Mouse (Mus musculus) lung, postnatal 25 days (tissue): ENCODE measurements around the gene Lcn3.
"Not testable (repeated sequence)": the region's sequence is repeated elsewhere in the genome, so short reads cannot be mapped to it uniquely, and the experiment has no call there.

ENCODE experiments used
- DNase-seq: peaks from one replicate; pipeline ENCODE4 v3.0.0; 2022; ENCODE audit warnings: low spot score

Lcn3 gene

DNA sequence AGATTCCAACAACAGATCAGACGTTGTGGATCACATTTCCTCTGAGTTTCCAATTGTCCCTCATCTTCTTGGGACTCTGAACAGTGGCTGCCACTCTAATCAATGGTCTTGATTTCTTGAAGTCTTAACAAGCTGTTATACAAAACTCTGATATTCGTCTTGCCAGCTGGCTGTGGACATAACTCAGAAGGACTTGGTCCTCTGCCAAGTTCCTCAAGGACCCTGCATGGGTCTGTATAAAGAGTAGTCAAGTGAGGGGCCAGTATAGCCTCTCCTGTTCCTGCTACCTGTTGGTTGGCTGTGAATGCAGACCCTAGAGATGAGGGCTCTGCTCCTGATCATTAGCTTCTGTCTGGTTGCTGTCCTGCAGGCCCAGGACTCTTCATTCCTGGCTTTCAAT is at the start of gene Lcn3:
Gene Lcn3 (plus strand): TSS at position 301 of the 400 bp plus-strand sequence.
- DNase-seq, result no peak

GRCm38 (mm10) chr2:25717222-25717621 is 48.1 kb upstream of the Lcn3 start:
- no peak for DNase-seq

DNA sequence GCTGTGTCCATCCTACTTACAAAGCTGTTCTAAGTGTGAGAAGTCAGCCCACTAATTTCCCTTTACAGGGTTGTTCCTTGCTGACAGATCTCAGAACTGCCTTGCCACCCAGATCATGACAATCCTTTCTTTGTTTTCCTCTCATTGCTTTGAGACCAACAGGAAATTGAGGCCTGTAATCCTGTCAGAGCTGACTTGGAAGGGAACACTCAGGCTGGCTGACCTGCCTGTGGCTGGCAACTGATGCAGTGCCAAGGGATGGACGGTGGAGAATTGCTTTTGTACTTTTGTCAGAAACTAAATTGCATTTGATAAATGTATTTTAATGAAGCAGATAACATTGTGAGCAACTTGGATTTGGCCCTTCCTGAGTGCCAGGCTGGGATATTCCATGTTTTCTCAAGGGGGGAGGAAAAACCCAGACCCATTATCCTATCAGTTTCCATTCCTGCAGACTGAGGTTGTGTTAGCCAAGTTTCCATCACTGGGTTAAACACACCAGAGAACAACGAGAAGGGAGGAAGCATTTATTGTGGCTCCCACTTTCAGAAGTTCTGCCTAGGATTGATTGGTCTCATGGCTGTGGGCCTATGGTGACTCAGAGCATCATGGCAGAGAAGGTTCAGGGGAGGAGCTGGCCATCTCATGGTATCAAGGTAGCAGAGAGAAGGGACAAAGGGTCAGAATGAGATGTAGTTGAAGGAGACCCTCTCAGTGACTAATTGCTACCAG is 32.0 kb upstream of the Lcn3 start:
- no peak for DNase-seq

DNA sequence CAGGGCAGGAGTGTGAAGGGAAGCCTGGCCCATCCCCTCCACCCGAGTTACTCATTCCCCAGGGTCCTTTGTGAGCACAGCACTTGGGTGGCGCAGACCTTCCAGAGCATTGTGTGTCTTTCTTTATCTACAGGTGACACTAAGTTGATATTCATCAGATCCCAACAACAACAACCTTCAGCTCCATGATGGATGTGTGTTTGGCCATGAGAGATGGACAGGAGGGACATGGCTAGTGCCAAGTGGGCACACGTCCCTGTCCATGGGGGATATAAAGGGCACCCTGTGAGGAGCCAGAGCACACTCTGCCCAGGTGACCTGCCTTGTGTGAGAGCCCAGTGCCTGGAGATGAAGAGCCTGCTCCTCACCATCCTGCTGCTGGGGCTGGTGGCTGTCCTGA is 28.7 kb upstream of the Lcn3 start, which contains the start of gene Obp2b:
Gene Obp2b (plus strand): TSS at position 301 of the 400 bp plus-strand sequence.
- not testable (repeated sequence) for DNase-seq

- no peak for DNase-seq
Measured at GRCm38 (mm10) chr2:25741671-25742070, 23.7 kb upstream of the Lcn3 start.

GRCm38 (mm10) chr2:25754201-25754600 is 11.2 kb upstream of the Lcn3 start:
- DNase-seq, result no peak

DNA sequence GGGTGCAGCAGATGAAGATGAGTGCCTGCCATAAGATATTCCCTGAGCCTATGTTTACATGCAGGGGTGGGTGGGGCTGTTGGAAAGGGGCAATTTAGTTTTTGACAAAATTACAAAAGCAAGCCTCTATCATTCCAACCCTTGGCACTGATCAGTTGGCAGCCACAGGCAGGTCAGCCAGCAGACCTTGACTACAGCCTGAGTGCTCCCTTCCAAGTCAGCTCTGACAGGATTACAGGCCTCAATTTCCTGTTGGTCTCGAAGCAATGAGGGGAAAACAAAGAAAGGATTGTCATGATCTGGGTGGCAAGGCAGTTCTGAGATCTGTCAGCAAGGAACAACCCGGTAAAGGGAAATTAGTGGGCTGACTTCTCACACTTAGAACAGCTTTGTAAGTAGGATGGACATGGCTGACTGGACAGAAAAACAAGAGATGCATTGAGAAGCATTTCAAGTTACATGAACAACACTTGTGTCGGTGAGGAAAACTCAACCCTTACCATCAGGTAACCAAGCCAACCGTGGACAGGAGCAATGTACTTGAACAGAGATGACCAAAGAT is 7.2 kb upstream of the Lcn3 start:
- DNase-seq, result no peak

DNA sequence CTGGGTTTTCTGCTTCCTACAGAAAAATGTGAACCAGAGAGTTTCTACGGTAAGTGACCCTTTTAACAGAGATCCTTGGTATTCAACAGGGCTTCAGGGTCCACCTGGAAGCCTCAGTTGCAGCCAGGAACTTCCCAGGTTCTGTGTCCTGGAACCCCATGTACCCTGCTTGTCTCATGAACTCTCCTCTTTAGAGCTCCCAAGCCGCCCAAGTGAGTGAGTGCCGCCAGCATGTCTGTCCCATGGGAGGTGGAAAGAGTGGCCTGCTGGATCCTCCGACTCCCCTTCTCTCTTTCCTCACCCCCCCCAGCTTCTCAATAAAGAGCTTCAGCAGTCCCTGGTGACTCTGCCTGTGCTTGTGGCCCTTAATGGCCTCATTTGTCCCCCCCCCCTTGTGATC is 2.4 kb downstream of the Lcn3 start:
- no peak for DNase-seq

- no peak for DNase-seq
Measured at GRCm38 (mm10) chr2:25773507-25773906, 8.1 kb downstream of the Lcn3 start.

GRCm38 (mm10) chr2:25774640-25775039 is 9.3 kb downstream of the Lcn3 start:
- DNase-seq, result no peak

DNA sequence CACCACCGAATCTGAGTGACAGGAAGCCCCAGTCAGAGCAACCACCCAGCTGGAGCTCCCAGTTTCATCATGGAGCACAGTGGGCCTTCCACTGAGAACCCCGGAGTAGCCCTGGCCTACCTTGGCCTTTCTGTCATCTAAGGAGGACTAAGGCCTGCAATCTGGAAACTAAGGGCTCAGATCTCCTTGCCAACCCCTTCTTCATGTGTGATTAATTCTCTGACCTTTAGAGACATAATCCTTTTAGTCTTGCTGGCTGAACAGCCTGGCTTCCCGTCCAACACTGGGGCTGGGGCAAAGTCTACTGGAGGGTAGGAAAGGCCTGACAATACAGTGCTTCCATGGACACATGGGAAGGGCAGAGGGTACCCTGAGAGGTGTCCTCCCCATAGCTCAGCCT is 10.6 kb downstream of the Lcn3 start:
- no peak for DNase-seq

- DNase-seq, result no peak
Measured at GRCm38 (mm10) chr2:25776717-25777116, 11.3 kb downstream of the Lcn3 start, which contains the start of gene Lcn11. Gene Lcn11 (plus strand): TSS chr2:25777017.

DNA sequence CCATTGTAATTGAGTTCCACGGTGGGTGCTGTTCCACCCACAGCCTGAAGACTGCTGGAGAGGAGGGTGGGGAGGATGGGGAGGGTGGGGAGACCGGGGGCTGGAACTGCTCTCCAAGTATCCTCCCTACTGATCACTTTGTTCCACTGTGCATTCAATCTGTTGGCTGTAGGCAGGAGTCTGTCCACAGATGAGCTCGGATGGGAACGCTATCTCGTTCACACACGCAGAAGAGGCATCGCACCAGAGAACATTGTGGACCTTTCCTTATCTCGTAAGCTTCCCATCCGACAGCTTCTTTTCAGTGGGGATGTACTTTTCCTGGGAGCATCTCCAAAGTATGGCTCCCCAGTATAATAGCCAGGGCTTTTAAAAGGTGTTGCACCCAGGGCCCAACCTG is 13.7 kb downstream of the Lcn3 start:
- no peak for DNase-seq

DNA sequence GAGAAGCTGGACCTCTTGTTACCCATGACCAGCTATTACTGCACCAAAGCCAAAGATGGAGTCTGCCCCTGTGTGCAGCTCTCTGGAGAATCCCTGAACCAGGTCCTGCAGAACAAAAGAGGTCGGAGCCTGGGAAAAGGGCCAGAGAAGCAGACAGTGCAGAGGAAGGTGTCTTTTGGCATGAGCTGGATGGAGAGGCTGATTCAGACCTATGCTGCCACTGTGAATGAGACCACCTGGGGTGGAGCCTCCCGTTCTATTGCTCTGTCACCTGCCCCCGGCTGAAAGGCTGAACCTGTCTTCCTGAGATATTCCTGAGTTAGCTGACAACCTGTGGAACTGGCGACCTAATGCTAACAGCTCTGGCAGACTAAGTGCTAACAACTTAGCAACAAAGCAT is 15.6 kb downstream of the Lcn3 start:
- no peak for DNase-seq

- DNase-seq, result no peak
Measured at GRCm38 (mm10) chr2:25781957-25782356, 16.6 kb downstream of the Lcn3 start, which contains the start of gene Gm13539. Gene Gm13539 (plus strand): TSS chr2:25782257.

DNA sequence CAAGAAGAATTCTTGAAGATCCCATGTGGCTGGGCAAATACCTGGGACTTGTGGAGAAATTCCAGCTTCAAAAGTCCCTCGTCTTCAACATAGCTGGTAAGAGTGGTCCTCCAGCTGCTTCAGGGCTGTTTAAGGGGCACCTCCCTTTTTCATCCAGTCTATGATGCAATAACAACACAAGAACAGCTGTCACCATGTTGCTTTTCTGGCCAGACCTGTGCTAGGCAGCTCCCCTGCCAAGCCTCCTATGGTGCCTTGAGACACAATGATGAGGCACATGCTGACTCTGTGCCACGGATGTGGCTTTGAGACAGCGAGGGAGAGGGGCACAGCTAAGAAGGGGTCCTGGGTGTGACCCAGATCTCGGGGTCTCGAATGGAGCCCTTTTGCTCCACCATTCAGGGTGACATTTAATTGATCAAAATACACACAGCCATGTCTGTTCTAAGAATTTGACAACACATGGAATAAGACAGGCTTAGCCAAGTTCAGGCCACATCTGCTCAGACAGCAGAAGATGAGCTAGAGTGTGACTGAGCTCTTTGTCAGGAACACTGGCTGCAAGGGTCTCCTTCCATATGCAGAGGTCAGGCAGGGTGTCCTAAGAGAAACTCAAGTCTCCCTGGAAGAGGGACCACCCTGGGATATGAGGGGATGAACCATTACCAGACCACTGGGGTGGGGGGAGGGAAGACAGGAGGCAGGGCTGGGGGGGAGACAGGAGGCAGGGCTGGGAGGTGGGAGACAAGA is 20.4 kb downstream of the Lcn3 start:
- DNase-seq, result no peak

DNA sequence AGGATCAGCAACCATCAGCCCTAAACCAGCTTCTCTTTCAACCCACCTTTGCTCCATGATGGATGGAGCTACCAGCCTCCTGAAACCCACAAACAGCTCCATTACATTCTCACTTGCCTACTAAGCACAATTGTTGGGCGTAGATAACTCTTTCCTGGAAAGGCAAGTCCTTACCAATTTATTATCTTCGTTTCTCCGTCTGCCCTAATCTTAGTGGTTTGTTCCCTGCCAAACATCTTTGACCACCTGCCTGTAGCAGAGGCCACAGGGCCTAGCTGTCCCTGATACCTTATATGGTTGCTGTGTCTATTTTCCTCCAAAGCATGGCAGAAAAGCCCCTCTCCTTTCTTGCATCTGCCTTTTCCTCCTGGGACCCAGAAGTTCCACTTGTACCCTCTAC is 23.7 kb downstream of the Lcn3 start:
- DNase-seq, result no peak

DNA sequence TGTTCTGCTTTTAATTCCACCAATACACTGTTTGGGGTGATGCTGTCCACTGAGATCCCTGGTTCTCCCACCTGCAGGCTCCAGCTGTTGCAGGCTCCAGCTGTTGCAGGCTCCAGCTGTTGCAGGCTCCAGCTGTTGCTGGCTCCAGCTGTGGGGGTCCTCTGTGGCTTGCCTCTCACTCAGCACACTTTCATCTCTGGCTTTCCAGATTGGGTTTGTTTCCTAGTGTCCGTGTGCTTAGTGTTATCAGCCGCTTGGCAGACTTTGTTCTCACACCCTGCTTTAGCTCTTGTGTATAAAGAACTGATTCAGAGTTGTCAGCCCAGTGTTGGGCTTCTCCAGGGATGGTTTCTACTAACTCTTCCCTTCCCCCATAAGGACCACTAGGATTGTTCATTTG is 32.3 kb downstream of the Lcn3 start:
- DNase-seq, result no peak

DNA sequence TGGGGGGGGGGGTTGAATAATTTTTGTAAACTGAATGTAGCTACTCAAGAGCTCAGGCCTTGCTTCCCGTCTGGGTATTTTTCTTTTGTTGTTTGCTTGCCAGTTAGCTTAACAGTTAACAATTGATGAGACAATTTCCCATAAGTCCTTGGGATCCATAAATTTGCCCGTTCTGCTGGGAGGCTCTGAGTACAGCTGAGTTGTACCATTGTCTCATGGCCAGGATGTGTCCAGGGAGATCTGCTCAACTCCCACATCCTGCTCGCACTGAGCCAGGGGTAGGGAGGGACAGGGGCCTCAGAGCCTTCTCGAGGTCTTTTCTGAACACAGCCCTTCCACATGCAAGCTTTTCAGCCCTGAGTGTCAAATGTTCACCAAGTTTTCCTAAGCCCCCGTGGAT is 32.7 kb downstream of the Lcn3 start:
- no peak for DNase-seq

DNA sequence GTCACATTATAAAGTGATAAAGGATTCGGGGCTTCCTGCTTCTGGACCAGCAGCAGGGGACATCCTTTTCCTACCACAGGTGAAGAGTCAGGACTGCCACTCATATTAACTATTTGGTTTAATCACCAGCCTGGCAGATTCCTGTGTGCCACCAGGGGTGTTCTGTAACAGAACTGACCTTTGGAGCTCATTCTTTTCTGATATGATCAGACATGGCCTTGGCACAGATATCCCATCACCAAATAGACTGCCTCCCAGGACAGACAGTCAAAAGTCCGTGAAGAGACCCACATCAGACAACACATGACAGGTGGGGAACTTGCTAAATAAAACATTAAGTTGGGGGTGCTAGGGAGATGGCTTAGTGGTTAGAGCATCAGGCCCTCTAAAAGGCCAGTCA is 46.3 kb downstream of the Lcn3 start:
- DNase-seq, result no peak

- no peak for DNase-seq
Measured at GRCm38 (mm10) chr2:25813364-25813763, 48.0 kb downstream of the Lcn3 start.

- not testable (repeated sequence) for DNase-seq
Measured at GRCm38 (mm10) chr2:25815748-25816147, 50.4 kb downstream of the Lcn3 start, which contains the start of gene Glt6d1. Gene Glt6d1 (minus strand): TSS chr2:25815848.
